Mouse (Mus musculus) C2C12 (cell line): ENCODE data around the gene Thbd.

ENCODE experiments used
- CTCF ChIP-seq: IDR thresholded peaks from one replicate; pipeline ENCODE4 v1.5.1; 2011; ENCODE audit not compliant: control insufficient read depth, insufficient read depth, insufficient read length
- MYOD1 ChIP-seq: IDR thresholded peaks from one replicate; pipeline ENCODE4 v1.6.1; 2011; ENCODE audit warnings: low read depth; ENCODE audit not compliant: control insufficient read depth, insufficient read length

GRCm38 (mm10) chr2:148444472-148444871, 36.5 kb upstream of the Thbd start:
- TF ChIP-seq MYOD1 (no peak), CTCF (no peak)
